28 mouse cellular contexts compared by ENCODE assay signal in genomic region chr12:111211729-111212128, GRCm38 (mm10). TPM values are rescaled to one million over a fixed set of nuclear protein-coding genes. Genes with fewer than 3 reads are reported as not detected.
DNase-seq lines count a peak whose midpoint lies in the region; ATAC-seq and TF ChIP-seq lines count a peak whose summit lies in the region.
"Had no signal": no experiment of that assay in that cellular context is flagged by ENCODE, and none has a peak within 500 bp of the region (broad histone marks: within the 10 kb centered on the region; RNA-seq: fewer than 3 reads in every experiment).

No protein-coding gene starts in this region.

- dilution Hi-C loops in CH12.LX (cut with MboI; ENCODE audit: extremely low pct_ligation_motif_present, extremely low pct_unique_long_range_greater_than_20kb, low sequenced_read_pairs), result no loop called here

- H3K36me3 ChIP-seq in midbrain, embryonic 11.5 days (ENCODE audit: control insufficient read depth, insufficient read depth, low read length), result no peaks in the 10 kb centered on the region
- no peaks in the 10 kb centered on the region for H3K36me3 ChIP-seq in midbrain, embryonic 10.5 days
- peaks cover 12 to 65% of the 10 kb centered on the region in 2 experiments for H3K36me3 ChIP-seq in CH12.LX (replicated peaks in 1 of 2; ENCODE audit: control insufficient read depth in 1 of 2, insufficient read depth in 1 of 2, low read length in 1 of 2)
- no peaks in the 10 kb centered on the region for H3K36me3 ChIP-seq in ES-E14 (ENCODE audit: control insufficient read depth, insufficient read depth, low read length, poor library complexity, severe bottlenecking)
- H3K36me3 ChIP-seq: G1E had no signal

- TF ChIP-seq RAD21 in CH12.LX (IDR thresholded peaks at IDR 0.05; ENCODE audit: low read depth, low read length), result no peak

- H3K4me2 ChIP-seq in midbrain, embryonic 11.5 days, result no peak overlapping the region
- H3K4me2 ChIP-seq in CH12.LX (ENCODE audit: insufficient read depth, low read depth, poor library complexity, severe bottlenecking), result no peak overlapping the region

- H3K27ac ChIP-seq in midbrain, embryonic 11.5 days (ENCODE audit: low read depth, low read length), result no peak overlapping the region
- no peak overlapping the region for H3K27ac ChIP-seq in midbrain, embryonic 10.5 days (replicated peaks)
- H3K27ac ChIP-seq in CH12.LX (ENCODE audit: insufficient read depth, low read depth) (no peak overlapping the region), ES-E14 (ENCODE audit: insufficient read depth, low read depth, low read length, poor library complexity, severe bottlenecking) (no peak overlapping the region)

- no peak for TF ChIP-seq POLR2A in CH12.LX (IDR thresholded peaks at IDR 0.05; ENCODE audit: low read depth, low read length)

- 74% methylated on average over 5 of the region's 5 CpGs for WGBS in midbrain, embryonic 11.5 days
- 79% methylated on average over 5 of the region's 5 CpGs for WGBS in midbrain, embryonic 10.5 days

- no peak for TF ChIP-seq EP300 in CH12.LX (IDR thresholded peaks at IDR 0.05; ENCODE audit: low read length)

- ATAC-seq in midbrain, embryonic 11.5 days (ENCODE audit: low FRiP score), result no peak
- ATAC-seq: activated CD4-positive, CD25-positive, alpha-beta regulatory T cell, adult 4 months; CD4-positive, CD25-positive, alpha-beta regulatory T cell, adult 4 months; Patski had no signal

- no peak overlapping the region for H3K4me3 ChIP-seq in midbrain, embryonic 11.5 days (ENCODE audit: low read depth, low read length)
- no peak overlapping the region for H3K4me3 ChIP-seq in midbrain, embryonic 10.5 days
- H3K4me3 ChIP-seq in CH12.LX (replicated peaks in 1 of 3; ENCODE audit: low read depth in 2 of 3, low read length in 2 of 3, poor library complexity in 1 of 3) (no peak overlapping the region), ES-E14 (ENCODE audit: insufficient read depth in 1 of 2, low read depth in 1 of 2, low read length in 2 of 2, poor library complexity in 1 of 2, severe bottlenecking in 1 of 2) (no peak overlapping the region)

- no peaks in the 10 kb centered on the region for H3K27me3 ChIP-seq in midbrain, embryonic 11.5 days (ENCODE audit: control insufficient read depth, insufficient read depth, low read length)
- H3K27me3 ChIP-seq in midbrain, embryonic 10.5 days (ENCODE audit: low read depth, poor library complexity, severe bottlenecking), result no peaks in the 10 kb centered on the region
- H3K27me3 ChIP-seq in CH12.LX (replicated peaks), result no peaks in the 10 kb centered on the region
- H3K27me3 ChIP-seq: Patski had no signal

- no peak overlapping the region for H3K9ac ChIP-seq in midbrain, embryonic 11.5 days (ENCODE audit: low read length)
- H3K9ac ChIP-seq in CH12.LX (ENCODE audit: insufficient read depth, low read depth), result no peak overlapping the region
- H3K9ac ChIP-seq in ES-E14 (ENCODE audit: insufficient read depth, low read depth, low read length, poor library complexity, severe bottlenecking), result no peak overlapping the region

- no peaks in the 10 kb centered on the region for H3K4me1 ChIP-seq in midbrain, embryonic 11.5 days (ENCODE audit: control insufficient read depth, insufficient read depth, low read length)
- H3K4me1 ChIP-seq in midbrain, embryonic 10.5 days, result no peaks in the 10 kb centered on the region; the same call in 1 of the 2 replicates
- peaks cover 0 to 15% of the 10 kb centered on the region in 2 experiments; a peak in 1 of 4 replicates for H3K4me1 ChIP-seq in CH12.LX (ENCODE audit: control insufficient read depth in 1 of 2, insufficient read depth in 2 of 2)
- no peaks in the 10 kb centered on the region; a peak in 1 of 4 replicates for H3K4me1 ChIP-seq in ES-E14 (ENCODE audit: control insufficient read depth in 2 of 2, insufficient read depth in 2 of 2, low read length in 2 of 2, poor library complexity in 1 of 2)

- peaks cover 14% of the 10 kb centered on the region for H3K79me2 ChIP-seq in CH12.LX (replicated peaks; ENCODE audit: control insufficient read depth, extremely low read depth, insufficient read depth, poor library complexity, severe bottlenecking)

- peak; percentile 62 for DNase-seq in midbrain, embryonic 11.5 days (ENCODE audit: low spot score, missing footprints)
- no peak for DNase-seq in midbrain, embryonic 10.5 days (ENCODE audit: low spot score)
- DNase-seq in CH12.LX (ENCODE audit: extremely low read depth), result peak; percentile 12
- no peak for DNase-seq in ES-E14 (ENCODE audit: low read depth, low spot score)
- DNase-seq in R1 (ENCODE audit: low read depth, low spot score), result peak; percentile 37
- no peak for DNase-seq in thymus, postnatal 36 days
- no peak for DNase-seq in left cerebral cortex, adult 9 months (ENCODE audit: low spot score in 2 of 2)
- DNase-seq in retina, postnatal 1 day, result no peak
- DNase-seq: adrenal gland, adult 2 months; adrenal gland, adult 8-10 months; adrenal gland, postnatal 10 days; adrenal gland, postnatal 14 days; adrenal gland, postnatal 25 days; adrenal gland, postnatal 36 days; B cell, adult 2 months; cerebellum, adult 11 months; cerebellum, adult 11-12 months; cerebellum, adult 18-20 months; cerebellum, adult 2 months; cerebellum, adult 8-10 months had no signal

- no peaks in the 10 kb centered on the region for H3K9me3 ChIP-seq in midbrain, embryonic 11.5 days (ENCODE audit: control insufficient read depth, low read length)
- H3K9me3 ChIP-seq in midbrain, embryonic 10.5 days (replicated peaks), result no peaks in the 10 kb centered on the region
- H3K9me3 ChIP-seq in CH12.LX (replicated peaks; ENCODE audit: low read length), result no peaks in the 10 kb centered on the region
- no peaks in the 10 kb centered on the region for H3K9me3 ChIP-seq in ES-E14 (ENCODE audit: control insufficient read depth, insufficient read depth, low read depth, low read length)
- H3K9me3 ChIP-seq: G1E had no signal

- no peak for TF ChIP-seq CTCF in CH12.LX (conservative IDR thresholded peaks at IDR 0.05 in 1 of 2, IDR thresholded peaks at IDR 0.05 in 1 of 2; ENCODE audit: low read depth in 2 of 2, low read length in 2 of 2)

- in situ Hi-C loops in CH12.LX (cut with MboI; ENCODE audit: low pct_ligation_motif_present, low pct_unique_long_range_greater_than_20kb, low sequenced_read_pairs) (no loop called here), ES-E14 (cut with MboI; ENCODE audit: low sequenced_read_pairs in 2 of 2, unreplicated experiment in 2 of 2) (no loop called here)

TF ChIP-seq in CH12.LX, 34 proteins besides CTCF, POLR2A, EP300 and RAD21 (continues in another document):
- TF ChIP-seq JUND (conservative IDR thresholded peaks at IDR 0.05; ENCODE audit: low read depth, low read length), result no peak
- TF ChIP-seq HCFC1 (IDR thresholded peaks at IDR 0.05; ENCODE audit: low read depth, low read length), result no peak
- no peak for TF ChIP-seq UBTF (IDR thresholded peaks at IDR 0.05; ENCODE audit: low read depth, low read length)
- no peak for TF ChIP-seq BHLHE40 (IDR thresholded peaks at IDR 0.05; ENCODE audit: low read depth, low read length)
- TF ChIP-seq MYC (IDR thresholded peaks at IDR 0.05; ENCODE audit: low read depth, low read length), result no peak
- no peak for TF ChIP-seq MEF2A (IDR thresholded peaks at IDR 0.05; ENCODE audit: borderline replicate concordance, low read depth, low read length)
- TF ChIP-seq NELFE (IDR thresholded peaks at IDR 0.05; ENCODE audit: low read depth, low read length), result no peak
- no peak for TF ChIP-seq RCOR1 (conservative IDR thresholded peaks at IDR 0.05; ENCODE audit: low read depth, low read length)
- TF ChIP-seq CHD2 (IDR thresholded peaks at IDR 0.05; ENCODE audit: low read length), result no peak
- no peak for TF ChIP-seq ZKSCAN1 (IDR thresholded peaks at IDR 0.05; ENCODE audit: borderline replicate concordance, low read depth, low read length)
- no peak for TF ChIP-seq ELF1 (IDR thresholded peaks at IDR 0.05; ENCODE audit: low read depth, low read length)

TF ChIP-seq in ES-E14, 5 proteins besides CTCF, POLR2A, EP300 and RAD21:
- no peak for TF ChIP-seq CHD2 (IDR thresholded peaks at IDR 0.05; ENCODE audit: low read depth, low read length)
- TF ChIP-seq MAFK (IDR thresholded peaks at IDR 0.05; ENCODE audit: insufficient read depth, low read depth, low read length), result peak; percentile 77
- TF ChIP-seq HCFC1 (IDR thresholded peaks at IDR 0.05; ENCODE audit: borderline replicate concordance, insufficient read depth, low read length), result no peak
TF ChIP-seq in ES-E14: peak in this region for 1.

RNA-seq across cellular contexts. Expression of gene 4930595D18Rik, which starts 27.4 kb away (rescaled TPM):
- not detected in 2 replicates for polyA plus RNA-seq in midbrain, embryonic 11.5 days (2014; fragmentation: Nextera tagmentation; extraction: Ambion mirVana)
- polyA plus RNA-seq in midbrain, embryonic 10.5 days (2016; fragmentation: Nextera tagmentation; extraction: Ambion mirVana), result not detected in 2 replicates
- total RNA-seq in CH12.LX (2012; rRNA removed) (not detected in 2 replicates), CH12.LX (2014; rRNA removed) (0.43 TPM in 1 of 2 replicates, not detected in the other), ES-E14 (2012; rRNA removed) (not detected in 2 replicates)
- 0.57 and 0.61 TPM in 2 replicates for polyA plus RNA-seq in CH12.LX (2012; ENCODE audit: insufficient read length, low read depth)
- total RNA-seq: adrenal gland, adult 18-20 months; adrenal gland, adult 2 months; adrenal gland, adult 8-10 months; adrenal gland, postnatal 10 days; adrenal gland, postnatal 14 days; adrenal gland, postnatal 25 days; adrenal gland, postnatal 36 days; adrenal gland, postnatal 4 days; MEL had no signal
- polyA plus RNA-seq: adrenal gland, adult 2 months; C2C12; cerebellum, adult 2 months; G1E; Patski had no signal

RNA-seq across cellular contexts. Expression of gene Traf3, which starts 45.6 kb away (rescaled TPM):
- 11.6 and 14.0 TPM in 2 replicates for polyA plus RNA-seq in midbrain, embryonic 11.5 days (2014; fragmentation: Nextera tagmentation; extraction: Ambion mirVana)
- polyA plus RNA-seq in midbrain, embryonic 10.5 days (2016; fragmentation: Nextera tagmentation; extraction: Ambion mirVana), result 11.5 and 15.0 TPM in 2 replicates
- total RNA-seq in CH12.LX (2012; rRNA removed), result 17.5 and 21.4 TPM in 2 replicates
- 9.6 and 10.9 TPM in 2 replicates for total RNA-seq in CH12.LX (2014; rRNA removed)
- 30.6 and 33.1 TPM in 2 replicates for polyA plus RNA-seq in CH12.LX (2012; ENCODE audit: insufficient read length, low read depth)
- total RNA-seq in ES-E14 (2012; rRNA removed), result 12.4 and 14.8 TPM in 2 replicates
- polyA plus RNA-seq: G1E had no signal

RNA-seq across cellular contexts. Expression of gene Amn, which starts 59.2 kb away (rescaled TPM):
- polyA plus RNA-seq in midbrain, embryonic 11.5 days (2014; fragmentation: Nextera tagmentation; extraction: Ambion mirVana), result 0.22 TPM in 1 of 2 replicates, not detected in the other
- polyA plus RNA-seq in midbrain, embryonic 10.5 days (2016; fragmentation: Nextera tagmentation; extraction: Ambion mirVana), result 0.11 and 0.17 TPM in 2 replicates
- total RNA-seq in CH12.LX (2012; rRNA removed) (0.55 and 1.1 TPM in 2 replicates), CH12.LX (2014; rRNA removed) (0.62 TPM in 1 of 2 replicates, not detected in the other), ES-E14 (2012; rRNA removed) (9.3 and 15.5 TPM in 2 replicates)
- polyA plus RNA-seq in CH12.LX (2012; ENCODE audit: insufficient read length, low read depth), result 0.61 and 0.79 TPM in 2 replicates
- total RNA-seq: adrenal gland, adult 18-20 months; adrenal gland, adult 2 months; adrenal gland, postnatal 14 days; adrenal gland, postnatal 36 days; G1E had no signal
- polyA plus RNA-seq: activated CD4-positive, CD25-positive, alpha-beta regulatory T cell, adult 4 months; CD4-positive, CD25-positive, alpha-beta regulatory T cell, adult 4 months had no signal

Comparison
In these comparisons a context has a peak if more than half of its experiments do, and no peak if none do; other contexts are left out.
1. DNase-seq: peak in midbrain, embryonic 11.5 days (single experiment), CH12.LX (single experiment) and R1 (single experiment); none in midbrain, embryonic 10.5 days (single experiment), ES-E14 (single experiment), thymus, postnatal 36 days (0 of 2), left cerebral cortex, adult 9 months (0 of 2) and retina, postnatal 1 day (single experiment).